Mouse (Mus musculus): Measurements from ENCODE around the gene Plcb3. TPM values are rescaled to one million over a fixed set of nuclear protein-coding genes. Genes with fewer than 3 reads are reported as not detected.

Plcb3 gene
- polyA plus RNA-seq, 1 experiment: 595 TPM

DNA sequence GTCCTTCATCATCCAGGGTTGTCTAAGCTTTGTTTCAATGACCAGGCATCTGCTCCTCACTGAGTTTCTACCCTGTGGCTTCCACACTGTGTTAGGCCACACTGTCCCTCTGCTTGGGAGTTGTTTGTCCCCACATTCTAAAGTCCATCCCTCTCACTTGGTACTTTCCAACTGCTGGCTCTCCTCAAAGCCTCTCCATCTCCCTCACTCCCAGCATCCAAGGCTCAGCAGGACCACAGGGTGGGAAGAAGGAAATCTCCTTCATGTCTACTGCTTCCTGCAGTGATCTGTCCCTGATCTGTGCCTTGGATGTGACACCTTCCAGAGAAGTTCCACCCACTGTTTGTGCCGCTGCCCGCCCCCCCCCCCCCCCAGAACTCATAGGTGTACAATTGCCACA is 45.3 kb downstream of the Plcb3 start:
- TF ChIP-seq POLR2A (IDR thresholded peaks at IDR 0.05; ENCODE audit: low read depth, low read length) (no peak), CTCF (IDR thresholded peaks at IDR 0.05; ENCODE audit: extremely low read depth, insufficient read length, insufficient replicate concordance, low read depth, low read length) (no peak)
- Histone ChIP-seq H3K4me3 (ENCODE audit: low read depth, low read length) (no peak overlapping the region), H3K27ac (ENCODE audit: insufficient read depth, low read depth, low read length) (no peak overlapping the region), H3K4me1 (ENCODE audit: control insufficient read depth, insufficient read depth, insufficient read length, low read length) (no peaks in the 10 kb centered on the region; the same call in none of the 2 replicates), H3K36me3 (ENCODE audit: control insufficient read depth, insufficient read depth, low read length) (no peaks in the 10 kb centered on the region), H3K27me3 (ENCODE audit: control insufficient read depth, insufficient read depth, low read length) (peaks cover 48% of the 10 kb centered on the region)
- WGBS: 6% methylated on average over 2 of the region's 2 CpGs

DNA sequence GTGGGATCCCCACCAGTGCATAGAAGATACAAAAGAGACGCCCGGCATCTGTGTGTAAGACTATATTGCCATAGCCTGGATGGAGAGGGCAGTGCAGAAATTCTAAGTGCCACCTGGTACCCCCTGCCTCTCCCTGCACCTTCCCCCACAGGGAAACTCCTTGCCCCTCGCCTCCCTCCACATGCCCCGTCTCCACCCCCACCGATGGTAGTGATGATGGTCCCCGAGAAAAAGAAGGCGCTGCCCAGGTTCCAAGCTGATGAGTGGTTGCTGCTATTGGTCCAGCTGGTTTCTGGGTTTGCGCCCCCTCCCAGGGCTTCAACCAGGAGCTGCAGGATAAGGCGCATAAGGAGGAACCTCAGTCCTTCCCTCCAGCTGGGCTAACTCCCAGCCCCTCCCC is 48.2 kb downstream of the Plcb3 start:
- WGBS: 62% methylated on average over 9 of the region's 9 CpGs
- H3K4me3 ChIP-seq (ENCODE audit: low read depth, low read length): no peak overlapping the region
- no peaks in the 10 kb centered on the region for H3K36me3 ChIP-seq (ENCODE audit: control insufficient read depth, insufficient read depth, low read length)
- TF ChIP-seq CTCF (IDR thresholded peaks at IDR 0.05; ENCODE audit: extremely low read depth, insufficient read length, insufficient replicate concordance, low read depth, low read length) (no peak), POLR2A (IDR thresholded peaks at IDR 0.05; ENCODE audit: low read depth, low read length) (no peak)
- peaks cover 7% of the 10 kb centered on the region for H3K4me1 ChIP-seq (ENCODE audit: control insufficient read depth, insufficient read depth, insufficient read length, low read length)
- H3K27me3 ChIP-seq (ENCODE audit: control insufficient read depth, insufficient read depth, low read length): peaks cover 43% of the 10 kb centered on the region
- H3K27ac ChIP-seq (ENCODE audit: insufficient read depth, low read depth, low read length): no peak overlapping the region

DNA sequence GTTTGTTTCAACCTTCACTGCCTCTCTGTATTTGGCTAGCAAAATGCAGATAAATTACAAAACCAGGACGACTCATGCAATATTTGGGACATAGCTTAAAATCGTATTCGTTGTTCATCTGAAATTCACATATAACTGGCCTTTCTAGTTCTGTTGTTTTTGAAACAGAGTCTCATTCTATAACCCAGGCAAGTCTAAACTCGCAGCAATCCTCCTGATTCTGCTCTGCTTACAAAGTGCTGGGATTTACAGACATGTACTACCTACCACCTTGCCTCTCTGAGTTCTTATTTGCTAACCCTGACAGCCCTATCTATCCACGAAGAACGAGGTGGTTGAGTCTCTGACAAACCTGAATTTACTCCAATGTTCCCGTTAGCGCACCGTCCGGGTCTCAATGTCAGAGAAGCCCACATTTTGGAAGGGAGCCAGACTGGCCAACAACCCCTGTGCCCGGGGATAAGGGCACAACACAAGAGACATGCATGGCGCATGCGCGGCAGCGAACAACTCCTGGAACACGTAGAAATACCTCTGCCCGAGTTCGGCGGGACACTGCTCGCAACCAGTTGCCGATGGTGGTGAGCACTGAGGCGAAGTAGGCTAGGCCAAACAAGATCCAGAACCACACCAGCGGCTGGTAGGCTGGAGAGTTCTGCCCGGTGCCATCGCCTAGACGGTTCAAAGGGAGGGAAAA is 49.6 kb downstream of the Plcb3 start:
- peak overlapping the region; percentile 28; the same call in 1 of the 2 replicates for H3K4me3 ChIP-seq (ENCODE audit: low read depth, low read length)

DNA sequence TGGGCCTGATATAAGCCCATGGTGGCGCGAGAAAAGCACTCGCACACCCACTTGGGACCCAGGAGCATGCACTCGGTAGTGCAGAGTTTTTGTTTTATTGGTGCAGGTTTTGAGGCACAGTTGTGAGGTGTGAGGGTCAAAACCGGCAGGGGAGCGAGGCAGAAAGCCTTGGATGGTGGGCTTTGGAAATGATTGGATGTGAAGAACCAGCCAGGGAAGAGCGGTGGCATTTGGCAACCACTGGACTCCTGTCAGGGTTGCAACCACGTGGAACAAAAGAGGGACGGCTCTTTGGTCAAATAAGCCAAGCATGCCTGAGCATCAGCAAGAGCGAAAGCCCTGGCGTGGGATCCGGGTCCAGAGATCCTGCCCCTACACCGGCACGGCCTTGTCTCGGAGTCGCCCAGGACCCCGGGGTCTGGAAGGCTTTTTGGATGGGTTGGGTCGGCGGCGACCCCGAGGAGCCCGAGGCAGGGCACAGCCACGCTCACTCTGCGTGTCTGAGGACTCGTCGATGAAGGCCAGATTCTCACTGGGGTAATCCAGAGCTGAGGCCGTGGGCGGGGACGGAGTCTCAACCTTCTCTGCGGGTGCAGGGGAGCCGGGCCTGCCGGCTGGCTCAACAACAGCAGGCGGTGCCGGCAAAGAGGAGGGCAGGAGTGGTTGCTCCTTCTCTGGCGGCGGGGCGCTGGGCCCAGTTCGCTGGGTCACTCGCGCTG is 50.5 kb downstream of the Plcb3 start:
- H3K27me3 ChIP-seq (ENCODE audit: control insufficient read depth, insufficient read depth, low read length): peaks cover 36% of the 10 kb centered on the region
- 36% methylated on average over 40 of the region's 40 CpGs for WGBS
- H3K4me1 ChIP-seq (ENCODE audit: control insufficient read depth, insufficient read depth, insufficient read length, low read length): peaks cover 10% of the 10 kb centered on the region
- no peak overlapping the region for H3K27ac ChIP-seq (ENCODE audit: insufficient read depth, low read depth, low read length)
- no peak for TF ChIP-seq CTCF (IDR thresholded peaks at IDR 0.05; ENCODE audit: extremely low read depth, insufficient read length, insufficient replicate concordance, low read depth, low read length)
- TF ChIP-seq POLR2A (IDR thresholded peaks at IDR 0.05; ENCODE audit: low read depth, low read length): no peak
- H3K36me3 ChIP-seq (ENCODE audit: control insufficient read depth, insufficient read depth, low read length): no peaks in the 10 kb centered on the region
- no peak overlapping the region for H3K4me3 ChIP-seq (ENCODE audit: low read depth, low read length)

More for the DNA sequence above, 49.6 kb downstream of the Plcb3 start:
- peaks cover 36% of the 10 kb centered on the region for H3K27me3 ChIP-seq (ENCODE audit: control insufficient read depth, insufficient read depth, low read length)
- TF ChIP-seq CTCF (IDR thresholded peaks at IDR 0.05; ENCODE audit: extremely low read depth, insufficient read length, insufficient replicate concordance, low read depth, low read length) (no peak), POLR2A (IDR thresholded peaks at IDR 0.05; ENCODE audit: low read depth, low read length) (no peak)
- no peaks in the 10 kb centered on the region for H3K36me3 ChIP-seq (ENCODE audit: control insufficient read depth, insufficient read depth, low read length)
- 29% methylated on average over 26 of the region's 26 CpGs for WGBS
- no peak overlapping the region for H3K27ac ChIP-seq (ENCODE audit: insufficient read depth, low read depth, low read length)
- H3K4me1 ChIP-seq (ENCODE audit: control insufficient read depth, insufficient read depth, insufficient read length, low read length): peaks cover 10% of the 10 kb centered on the region

DNA sequence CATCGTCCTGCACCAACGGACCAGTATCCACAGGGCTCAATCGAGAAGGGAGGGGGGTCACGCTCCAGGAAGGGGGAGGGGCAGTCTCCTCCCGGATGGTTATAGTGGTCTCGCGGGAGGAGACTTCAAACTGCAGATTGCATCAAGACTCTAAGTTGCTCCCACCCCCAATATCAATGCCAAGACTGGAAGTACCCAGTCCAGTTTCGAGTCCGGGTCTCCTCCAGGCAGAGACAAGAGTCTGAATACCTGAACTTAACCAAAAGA is 51.0 kb downstream of the Plcb3 start, which contains the start of gene Catsperz:
TSS of gene Catsperz (minus strand) at position 74 of the 267 bp plus-strand sequence.
- H3K4me1 ChIP-seq (ENCODE audit: control insufficient read depth, insufficient read depth, insufficient read length, low read length): peaks cover 10% of the 10 kb centered on the region
- no peaks in the 10 kb centered on the region for H3K36me3 ChIP-seq (ENCODE audit: control insufficient read depth, insufficient read depth, low read length)
- 8% methylated on average over 9 of the region's 9 CpGs for WGBS
- TF ChIP-seq CTCF (IDR thresholded peaks at IDR 0.05; ENCODE audit: extremely low read depth, insufficient read length, insufficient replicate concordance, low read depth, low read length) (no peak), POLR2A (IDR thresholded peaks at IDR 0.05; ENCODE audit: low read depth, low read length) (no peak)
- peak within 1 kb of the TSS; percentile 42 for H3K4me3 ChIP-seq (ENCODE audit: low read depth, low read length)
- H3K27me3 ChIP-seq (ENCODE audit: control insufficient read depth, insufficient read depth, low read length): peaks cover 36% of the 10 kb centered on the region
- H3K27ac ChIP-seq (ENCODE audit: insufficient read depth, low read depth, low read length): peak within 1 kb of the TSS; percentile 21; the same call in 1 of the 2 replicates

DNA sequence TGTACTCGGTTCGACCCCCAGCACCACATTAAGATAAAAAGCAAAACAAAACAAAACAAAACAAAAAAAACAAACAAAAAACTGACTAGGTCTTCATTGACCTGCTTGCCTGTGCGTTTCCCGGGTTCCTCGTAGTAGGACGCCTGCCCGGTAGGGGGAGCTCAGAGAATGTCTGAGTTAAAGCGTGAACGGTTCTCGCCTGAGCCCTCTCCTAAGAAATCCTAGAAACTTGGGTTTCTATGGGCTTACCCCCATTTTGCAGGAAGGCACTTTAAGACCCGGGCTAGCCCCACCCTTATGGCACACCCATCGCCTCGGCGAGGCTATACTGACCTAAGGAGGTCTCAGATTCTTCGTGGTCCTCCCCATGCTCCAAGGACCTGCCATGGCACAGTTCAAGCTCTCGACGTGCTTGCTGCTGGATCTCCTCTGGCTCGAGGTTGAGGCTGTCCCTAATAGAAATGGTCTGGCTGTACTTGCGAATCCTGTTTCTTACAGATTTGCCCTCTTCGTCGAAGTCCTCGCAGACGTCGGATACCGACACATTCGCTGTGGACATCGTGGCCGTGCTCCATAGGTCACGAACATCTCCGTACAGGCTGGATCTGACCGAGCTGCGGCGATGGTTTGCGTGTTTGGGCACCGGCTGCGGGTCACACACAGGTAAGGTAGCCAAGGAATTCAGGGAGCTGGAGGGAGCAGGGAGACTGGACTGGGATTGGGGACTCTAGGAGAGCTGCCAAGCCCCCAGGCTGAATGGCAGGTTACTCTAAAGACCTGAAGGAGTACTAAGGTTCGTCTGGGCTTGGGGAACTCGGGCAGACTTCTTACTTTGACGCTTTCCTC is 51.6 kb downstream of the Plcb3 start:
- Histone ChIP-seq H3K27ac (ENCODE audit: insufficient read depth, low read depth, low read length) (no peak overlapping the region), H3K4me3 (ENCODE audit: low read depth, low read length) (peak overlapping the region; percentile 42), H3K27me3 (ENCODE audit: control insufficient read depth, insufficient read depth, low read length) (peaks cover 36% of the 10 kb centered on the region), H3K4me1 (ENCODE audit: control insufficient read depth, insufficient read depth, insufficient read length, low read length) (peaks cover 13% of the 10 kb centered on the region), H3K36me3 (ENCODE audit: control insufficient read depth, insufficient read depth, low read length) (no peaks in the 10 kb centered on the region)
- WGBS: 4% methylated on average over 39 of the region's 39 CpGs
- TF ChIP-seq POLR2A (IDR thresholded peaks at IDR 0.05; ENCODE audit: low read depth, low read length) (no peak), CTCF (IDR thresholded peaks at IDR 0.05; ENCODE audit: extremely low read depth, insufficient read length, insufficient replicate concordance, low read depth, low read length) (peak; percentile 79; the same call in 1 of the 2 replicates)

Data from small intestine, adult 2 months (tissue).